Mouse (Mus musculus): Measurements from ENCODE around the gene Grsf1. TPM values are rescaled to one million over a fixed set of nuclear protein-coding genes. Genes with fewer than 3 reads are reported as not detected.

The Grsf1 gene
- 100 to 1,000 TPM; 121 to 154 (median 133) TPM for total RNA-seq (2022)

- peak; percentile 88 for DNase-seq
Observed at GRCm38 (mm10) chr5:88675443-88676387, at the start of gene Grsf1. TSS of gene Grsf1 (minus strand) at chr5:88676171.

GRCm38 (mm10) chr5:88724030-88724429 is 48.1 kb upstream of the Grsf1 start:
- no peak for DNase-seq

- DNase-seq = no peak
Observed at GRCm38 (mm10) chr5:88722213-88722600, 46.2 kb upstream of the Grsf1 start.

GRCm38 (mm10) chr5:88721565-88722212 is 45.7 kb upstream of the Grsf1 start:
- DNase-seq = peak; percentile 26

GRCm38 (mm10) chr5:88721003-88721475 is 45.1 kb upstream of the Grsf1 start:
- DNase-seq = no peak

- peak; percentile 96 for DNase-seq
Observed at GRCm38 (mm10) chr5:88720116-88721002, 44.4 kb upstream of the Grsf1 start, which contains the start of gene Mob1b. TSS of gene Mob1b (plus strand) at chr5:88720855.

- no peak for DNase-seq
Observed at GRCm38 (mm10) chr5:88716983-88717382, 41.0 kb upstream of the Grsf1 start.

GRCm38 (mm10) chr5:88712328-88712727 is 36.4 kb upstream of the Grsf1 start:
- DNase-seq = no peak

- no peak for DNase-seq
Observed at GRCm38 (mm10) chr5:88711618-88712224, 35.8 kb upstream of the Grsf1 start.

- no peak for DNase-seq
Observed at GRCm38 (mm10) chr5:88711128-88711527, 35.2 kb upstream of the Grsf1 start.

GRCm38 (mm10) chr5:88703551-88703950 is 27.6 kb upstream of the Grsf1 start:
- DNase-seq = no peak

GRCm38 (mm10) chr5:88702041-88702440 is 26.1 kb upstream of the Grsf1 start:
- DNase-seq = no peak

GRCm38 (mm10) chr5:88699251-88699913 is 23.4 kb upstream of the Grsf1 start:
- no peak for DNase-seq

GRCm38 (mm10) chr5:88697291-88697690 is 21.3 kb upstream of the Grsf1 start:
- DNase-seq = no peak

GRCm38 (mm10) chr5:88693057-88693456 is 17.1 kb upstream of the Grsf1 start:
- no peak for DNase-seq

GRCm38 (mm10) chr5:88692586-88692985 is 16.6 kb upstream of the Grsf1 start:
- DNase-seq = no peak

GRCm38 (mm10) chr5:88691506-88692095 is 15.6 kb upstream of the Grsf1 start:
- no peak for DNase-seq

- DNase-seq = no peak
Observed at GRCm38 (mm10) chr5:88690681-88691505, 14.9 kb upstream of the Grsf1 start.

GRCm38 (mm10) chr5:88689279-88689938 is 13.4 kb upstream of the Grsf1 start:
- no peak for DNase-seq
